Mouse (Mus musculus): ENCODE data around the gene Zfp30.

The Zfp30 gene

DNA sequence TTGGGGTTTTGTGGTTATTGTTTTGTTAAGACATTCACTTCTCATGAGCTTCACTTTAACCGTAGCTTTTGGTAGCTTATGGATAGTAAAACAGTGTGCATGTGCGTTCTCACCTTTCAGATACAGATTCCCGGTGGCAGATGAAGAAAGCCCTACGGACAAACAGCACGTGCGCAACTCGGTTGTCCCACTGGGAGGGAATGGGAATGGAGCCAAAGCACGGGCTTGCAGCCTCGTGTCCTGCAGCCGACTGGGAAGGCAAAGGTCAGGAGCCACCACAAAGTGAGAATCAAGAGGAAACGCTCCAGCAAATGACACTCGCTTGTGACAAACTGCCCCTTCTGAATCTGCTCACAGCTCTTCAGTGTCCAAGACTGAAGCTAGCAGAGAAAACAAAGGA lies 44.2 kb downstream of the Zfp30 start:
- no peak for DNase-seq (ENCODE audit: low read depth in 1 of 2, low spot score in 2 of 2)

DNA sequence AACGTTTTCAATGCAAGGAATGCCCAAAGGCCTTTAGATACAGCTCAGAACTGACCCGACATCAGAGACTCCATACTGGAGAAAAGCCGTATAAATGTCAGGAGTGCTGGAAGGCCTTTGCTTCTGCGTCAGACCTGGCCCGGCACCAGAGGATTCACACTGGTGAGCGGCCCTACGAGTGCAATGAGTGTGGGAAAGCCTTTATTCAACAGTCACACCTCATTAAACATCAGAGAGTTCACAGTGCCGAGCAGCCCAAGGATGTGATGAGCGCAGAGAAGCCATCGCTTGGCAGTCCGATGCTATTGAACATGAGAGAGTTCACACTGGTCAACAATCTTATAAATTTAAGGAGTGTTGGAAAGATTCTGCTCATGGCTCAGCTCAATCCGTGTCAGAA lies 46.0 kb downstream of the Zfp30 start:
- DNase-seq (ENCODE audit: low read depth in 1 of 2, low spot score in 2 of 2), result no peak

DNA sequence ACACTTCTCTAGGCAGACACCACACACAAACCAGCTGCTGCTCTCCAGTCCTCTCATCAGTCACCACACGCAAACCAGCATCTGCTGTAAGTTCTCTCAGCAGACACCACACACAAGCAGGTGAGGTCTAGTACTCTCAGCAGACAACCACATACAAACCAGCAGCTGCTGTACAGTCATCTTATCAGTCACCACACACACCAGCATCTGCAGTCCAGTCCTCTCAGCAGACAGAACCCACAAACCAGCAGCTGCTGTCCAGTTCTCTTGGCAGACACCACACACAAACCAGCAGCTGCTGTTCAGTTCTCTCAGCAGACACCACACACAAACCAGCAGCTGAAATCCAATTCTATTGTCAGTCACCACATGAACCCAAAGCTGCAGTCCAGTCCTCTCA lies 53.0 kb downstream of the Zfp30 start:
- DNase-seq (ENCODE audit: low read depth in 1 of 2, low spot score in 2 of 2), result no peak

DNA sequence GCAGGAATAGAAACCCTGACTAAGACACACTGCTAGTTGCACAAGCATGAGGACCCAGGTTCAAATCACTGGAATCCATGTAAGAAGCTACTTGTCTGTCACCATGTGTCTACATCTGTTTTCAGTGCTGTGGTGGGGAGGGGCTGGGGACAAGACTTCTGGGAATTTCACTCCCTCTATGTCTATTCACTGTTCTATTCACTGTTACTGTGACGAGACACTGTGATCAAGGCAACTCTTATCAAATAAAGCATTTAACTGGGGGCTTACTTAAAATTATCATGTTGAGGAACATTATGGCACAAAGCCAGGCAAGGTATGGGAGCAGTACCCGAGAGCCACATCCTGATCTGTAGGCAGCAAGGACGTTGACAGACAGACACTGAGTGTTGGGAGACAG lies 55.5 kb downstream of the Zfp30 start:
- DNase-seq (ENCODE audit: low read depth in 1 of 2, low spot score in 2 of 2), result no peak

DNA sequence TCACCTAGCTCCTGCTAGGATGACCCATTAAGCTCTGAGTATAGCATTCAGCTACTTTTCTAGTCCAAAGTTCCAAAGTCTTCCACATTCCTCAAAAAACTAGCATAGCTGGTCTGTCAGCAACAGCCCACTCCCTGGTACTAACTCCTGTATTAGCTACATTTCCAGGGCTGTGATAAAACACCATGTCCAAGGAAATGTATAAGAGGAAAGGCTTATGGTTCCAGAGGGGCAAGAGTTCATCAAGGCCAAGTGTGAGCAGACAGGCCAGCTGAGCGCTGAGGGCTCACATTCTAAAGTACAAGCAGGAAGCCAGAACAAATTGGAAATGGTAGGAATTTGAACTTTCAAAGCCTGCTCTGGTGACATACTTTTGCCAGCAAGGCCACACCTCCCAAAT lies 58.3 kb downstream of the Zfp30 start:
- no peak for DNase-seq (ENCODE audit: low read depth in 1 of 2, low spot score in 2 of 2)

Measured in monocyte, adult 2 months (primary cell).